Mouse (Mus musculus) embryonic facial prominence, embryonic 14.5 days (tissue): ENCODE data around the gene Creg1. TPM values are rescaled to one million over a fixed set of nuclear protein-coding genes. Genes with fewer than 3 reads are reported as not detected.

ENCODE experiments used
- ATAC-seq: fragments of 200-750 bp; cut with Nextera tagmentation; 2 replicates; pipeline ENCODE4 v1.8.0; 2017; ENCODE audit warnings: low read depth, moderate number of reproducible peaks, moderate TSS enrichment
- DNase-seq: peaks from one replicate; pipeline ENCODE4 v3.0.0-alpha.2; 2015; ENCODE audit warnings: low spot score
- H3K27ac ChIP-seq: fragments of 300-500 bp; sonication (generic); replicated peaks from 2 replicates; pipeline ENCODE4 v1.5.1; 2014; ENCODE audit warnings: low read depth, mild to moderate bottlenecking, low read length, moderate library complexity
- H3K27me3 ChIP-seq: fragments of 300-500 bp; sonication (generic); replicated peaks from 2 replicates; pipeline ENCODE4 v1.6.1; 2014; ENCODE audit warnings: low read length; ENCODE audit not compliant: control insufficient read depth, insufficient read depth
- H3K36me3 ChIP-seq: fragments of 300-500 bp; sonication (generic); 2 replicates; pipeline ENCODE4 v1.6.1; 2014; ENCODE audit warnings: low read length, mixed read lengths; ENCODE audit not compliant: control insufficient read depth, insufficient read depth
- H3K4me1 ChIP-seq: fragments of 300-500 bp; sonication (generic); 2 replicates; pipeline ENCODE4 v1.6.1; 2014; ENCODE audit warnings: antibody characterized with exemption, low read length; ENCODE audit not compliant: control insufficient read depth, insufficient read depth
- H3K4me2 ChIP-seq: fragments of 300-500 bp; sonication (generic); 2 replicates; pipeline ENCODE4 v1.6.1; 2014; ENCODE audit warnings: low read depth, mild to moderate bottlenecking, low read length, moderate library complexity, mixed read lengths
- H3K4me3 ChIP-seq: fragments of 300-500 bp; sonication (generic); 2 replicates; pipeline ENCODE4 v1.5.1; 2014; ENCODE audit warnings: low read depth, mild to moderate bottlenecking, low read length
- H3K9ac ChIP-seq: fragments of 300-500 bp; sonication (generic); 2 replicates; pipeline ENCODE4 v1.6.1; 2014; ENCODE audit warnings: low read depth, mild to moderate bottlenecking, low read length, moderate library complexity, mixed read lengths
- H3K9me3 ChIP-seq: fragments of 300-500 bp; sonication (generic); 2 replicates; pipeline ENCODE4 v1.6.1; 2016; ENCODE audit warnings: low read length; ENCODE audit not compliant: control insufficient read depth
- WGBS: fragments of 180-500 bp; shearing (Covaris S2); extraction: QIAGEN DNeasy Blood & Tissue Kit; methylation state at CpG from one replicate; pipeline ENCODE4 v1.1.7; 2014; 5-methylcytosine and 5-hydroxymethylcytosine counted together
- polyA plus RNA-seq: library from polyadenylated mRNA; unstranded; fragments of >200 nt; fragmentation: Nextera tagmentation; extraction: Ambion mirVana; gene quantifications from 2 replicates; pipeline ENCODE4 v1.2.1, GENCODE M21; 2014

Gene Creg1
- polyA plus RNA-seq, 1 experiment from 2014 or later: 77.1 TPM

- Histone ChIP-seq H3K4me1 (peaks cover 8% of the 10 kb centered on the region; the same call in 1 of the 2 replicates), H3K27ac (no peak within 1 kb of the TSS), H3K36me3 (no peaks in the 10 kb centered on the region), H3K27me3 (peaks cover 10% of the 10 kb centered on the region), H3K4me3 (no peak within 1 kb of the TSS), H3K9ac (no peak within 1 kb of the TSS), H3K4me2 (no peak within 1 kb of the TSS), H3K9me3 (no peaks in the 10 kb centered on the region)
- WGBS: 78% methylated on average over 8 of the region's 8 CpGs
- ATAC-seq: no peak
- no peak for DNase-seq
Observed at GRCm38 (mm10) chr1:165788511-165788910, 25.0 kb downstream of the Creg1 start, which contains the start of gene Cd247. TSS of gene Cd247 (plus strand) at chr1:165788681.

- Histone ChIP-seq H3K9me3 (no peaks in the 10 kb centered on the region), H3K9ac (no peak overlapping the region), H3K27me3 (peaks cover 10% of the 10 kb centered on the region), H3K4me1 (peaks cover 8% of the 10 kb centered on the region; the same call in 1 of the 2 replicates), H3K27ac (no peak overlapping the region), H3K4me2 (no peak overlapping the region), H3K4me3 (no peak overlapping the region), H3K36me3 (no peaks in the 10 kb centered on the region)
- WGBS: 81% methylated on average over 17 of the region's 17 CpGs
- ATAC-seq (no peak), DNase-seq (no peak)
Observed at GRCm38 (mm10) chr1:165789066-165789660, 25.6 kb downstream of the Creg1 start.

- WGBS: 84% methylated on average over 6 of the region's 6 CpGs
- no peak overlapping the region for H3K4me2 ChIP-seq
- H3K36me3 ChIP-seq: no peaks in the 10 kb centered on the region
- H3K9ac ChIP-seq: no peak overlapping the region
- H3K4me1 ChIP-seq: peaks cover 8% of the 10 kb centered on the region; the same call in 1 of the 2 replicates
- DNase-seq (no peak), ATAC-seq (no peak)
- H3K27me3 ChIP-seq: peaks cover 10% of the 10 kb centered on the region
- H3K27ac ChIP-seq: no peak overlapping the region
- no peak overlapping the region for H3K4me3 ChIP-seq
- H3K9me3 ChIP-seq: no peaks in the 10 kb centered on the region
Observed at GRCm38 (mm10) chr1:165789963-165790362, 26.4 kb downstream of the Creg1 start.

- ATAC-seq: no peak
- H3K27ac ChIP-seq: no peak overlapping the region
- no peaks in the 10 kb centered on the region for H3K36me3 ChIP-seq
- H3K4me2 ChIP-seq: no peak overlapping the region
- no peaks in the 10 kb centered on the region for H3K9me3 ChIP-seq
- peaks cover 10% of the 10 kb centered on the region for H3K27me3 ChIP-seq
- 88% methylated on average over 17 of the region's 17 CpGs for WGBS
- H3K9ac ChIP-seq: no peak overlapping the region
- H3K4me1 ChIP-seq: peaks cover 7% of the 10 kb centered on the region; the same call in 1 of the 2 replicates
- no peak overlapping the region for H3K4me3 ChIP-seq
- DNase-seq: no peak
Observed at GRCm38 (mm10) chr1:165790461-165791210, 27.1 kb downstream of the Creg1 start.

GRCm38 (mm10) chr1:165791411-165791810 is 27.9 kb downstream of the Creg1 start:
- 83% methylated on average over 9 of the region's 9 CpGs for WGBS
- no peak for DNase-seq
- Histone ChIP-seq H3K4me1 (no peaks in the 10 kb centered on the region), H3K27ac (no peak overlapping the region), H3K9me3 (no peaks in the 10 kb centered on the region), H3K9ac (no peak overlapping the region), H3K36me3 (no peaks in the 10 kb centered on the region), H3K4me3 (no peak overlapping the region), H3K4me2 (no peak overlapping the region), H3K27me3 (peaks cover 10% of the 10 kb centered on the region)
- ATAC-seq: no peak

- Histone ChIP-seq H3K9me3 (no peaks in the 10 kb centered on the region), H3K4me1 (no peaks in the 10 kb centered on the region), H3K27me3 (no peaks in the 10 kb centered on the region), H3K27ac (no peak overlapping the region), H3K4me2 (no peak overlapping the region), H3K4me3 (no peak overlapping the region), H3K9ac (no peak overlapping the region), H3K36me3 (no peaks in the 10 kb centered on the region)
- ATAC-seq (no peak), DNase-seq (no peak)
- WGBS: 85% methylated on average over 11 of the region's 11 CpGs
Observed at GRCm38 (mm10) chr1:165801709-165802310, 38.3 kb downstream of the Creg1 start.

GRCm38 (mm10) chr1:165803107-165803506 is 39.6 kb downstream of the Creg1 start:
- Histone ChIP-seq H3K9ac (no peak overlapping the region), H3K27me3 (no peaks in the 10 kb centered on the region), H3K4me2 (no peak overlapping the region), H3K36me3 (no peaks in the 10 kb centered on the region), H3K9me3 (no peaks in the 10 kb centered on the region), H3K4me1 (no peaks in the 10 kb centered on the region), H3K27ac (no peak overlapping the region), H3K4me3 (no peak overlapping the region)
- ATAC-seq: no peak
- no peak for DNase-seq
- 87% methylated on average over 5 of the region's 5 CpGs for WGBS

- Histone ChIP-seq H3K4me2 (no peak overlapping the region), H3K4me3 (no peak overlapping the region), H3K27me3 (no peaks in the 10 kb centered on the region), H3K4me1 (no peaks in the 10 kb centered on the region), H3K9ac (no peak overlapping the region), H3K36me3 (no peaks in the 10 kb centered on the region), H3K27ac (no peak overlapping the region), H3K9me3 (no peaks in the 10 kb centered on the region)
- ATAC-seq: no peak
- no peak for DNase-seq
- 81% methylated on average over 4 of the region's 4 CpGs for WGBS
Observed at GRCm38 (mm10) chr1:165804133-165804532, 40.6 kb downstream of the Creg1 start.
